Mouse (Mus musculus): ENCODE results near the gene Fbxl15. TPM values are rescaled to one million over a fixed set of nuclear protein-coding genes. Genes with fewer than 3 reads are reported as not detected.

The Fbxl15 gene
- polyA plus RNA-seq, 1 experiment from 2014 or later, result 18.9 TPM

DNA sequence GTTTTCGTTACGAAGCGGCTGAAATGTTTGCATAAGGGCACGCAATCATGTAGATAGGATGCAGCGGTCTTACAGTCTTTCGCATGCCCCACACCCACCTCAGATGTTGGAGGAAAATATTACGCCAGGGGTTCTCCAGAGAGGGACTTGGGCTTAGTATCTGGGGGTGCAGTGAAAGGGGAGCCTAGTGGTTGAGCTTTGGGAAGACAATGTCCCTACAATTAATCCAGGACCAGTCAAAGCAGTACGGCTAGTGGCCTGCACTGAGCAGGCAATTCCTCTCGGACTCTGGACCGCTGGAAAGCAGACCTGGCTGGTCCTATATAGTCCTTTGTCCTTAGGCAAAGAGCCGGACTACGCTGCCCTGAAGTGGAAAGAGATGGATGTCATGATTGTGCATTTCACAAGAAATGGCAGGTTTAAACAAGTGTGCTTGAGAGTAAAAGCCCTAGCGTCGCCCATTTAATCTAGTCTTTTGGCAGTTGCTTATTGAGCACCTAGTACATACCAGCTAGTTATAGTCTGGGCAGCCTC lies 386 bp upstream of the Fbxl15 start:
- no peak for ATAC-seq
- H3K36me3 ChIP-seq (ENCODE audit: control insufficient read depth, insufficient read depth, low read length), result peaks cover 6% of the 10 kb centered on the region; the same call in 1 of the 2 replicates
- 25% methylated on average over 14 of the region's 14 CpGs for WGBS
- H3K9ac ChIP-seq (ENCODE audit: low read depth, low read length), result peak overlapping the region; percentile 77
- no peaks in the 10 kb centered on the region for H3K9me3 ChIP-seq (ENCODE audit: control insufficient read depth, low read length)
- peak overlapping the region; percentile 98 for H3K4me2 ChIP-seq (ENCODE audit: low read depth, low read length)
- H3K4me1 ChIP-seq (ENCODE audit: control insufficient read depth, insufficient read depth, low read length), result peaks cover 29% of the 10 kb centered on the region
- H3K27ac ChIP-seq (ENCODE audit: low read length), result peak overlapping the region; percentile 95
- peaks cover 42% of the 10 kb centered on the region for H3K27me3 ChIP-seq (replicated peaks; ENCODE audit: control insufficient read depth, insufficient read depth, low read length)
- H3K4me3 ChIP-seq (ENCODE audit: low read length), result peak overlapping the region; percentile 72

GRCm38 (mm10) chr19:46329031-46329641 lies 1.2 kb downstream of the Fbxl15 start:
- peaks cover 29% of the 10 kb centered on the region for H3K27me3 ChIP-seq (replicated peaks; ENCODE audit: control insufficient read depth, insufficient read depth, low read length)
- H3K9me3 ChIP-seq (ENCODE audit: control insufficient read depth, low read length), result no peaks in the 10 kb centered on the region
- peaks cover 28% of the 10 kb centered on the region for H3K4me1 ChIP-seq (ENCODE audit: control insufficient read depth, insufficient read depth, low read length)
- WGBS, result 2% methylated on average over 54 of the region's 54 CpGs
- peak overlapping the region; percentile 72 for H3K4me3 ChIP-seq (ENCODE audit: low read length)
- H3K4me2 ChIP-seq (ENCODE audit: low read depth, low read length), result peak overlapping the region; percentile 98
- H3K9ac ChIP-seq (ENCODE audit: low read depth, low read length), result peak overlapping the region; percentile 77
- ATAC-seq, result no peak; the same call in 1 of the 2 replicates
- H3K36me3 ChIP-seq (ENCODE audit: control insufficient read depth, insufficient read depth, low read length), result peaks cover 6% of the 10 kb centered on the region; the same call in 1 of the 2 replicates
- peak overlapping the region; percentile 95; the same call in 1 of the 2 replicates for H3K27ac ChIP-seq (ENCODE audit: low read length)

DNA sequence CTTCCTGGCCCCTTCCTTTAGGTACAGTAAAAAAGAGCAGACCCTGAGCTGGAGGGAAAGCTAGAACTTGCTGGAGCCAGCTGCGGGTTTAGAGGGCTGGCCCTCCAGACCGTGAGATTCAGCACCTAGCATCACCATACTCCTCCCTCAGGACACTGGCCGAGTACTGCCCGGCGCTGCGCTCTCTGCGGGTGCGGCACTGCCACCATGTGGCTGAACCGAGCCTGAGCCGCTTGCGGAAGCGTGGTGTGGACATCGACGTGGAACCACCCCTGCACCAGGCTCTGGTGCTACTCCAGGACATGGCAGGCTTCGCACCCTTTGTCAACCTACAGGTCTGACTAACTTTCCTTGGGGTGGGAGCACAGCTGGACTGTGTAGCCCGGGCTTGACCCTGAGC lies 2.0 kb downstream of the Fbxl15 start:
- WGBS, result 7% methylated on average over 16 of the region's 16 CpGs
- no peaks in the 10 kb centered on the region for H3K9me3 ChIP-seq (ENCODE audit: control insufficient read depth, low read length)
- peaks cover 6% of the 10 kb centered on the region; the same call in 1 of the 2 replicates for H3K36me3 ChIP-seq (ENCODE audit: control insufficient read depth, insufficient read depth, low read length)
- H3K27me3 ChIP-seq (replicated peaks; ENCODE audit: control insufficient read depth, insufficient read depth, low read length), result peaks cover 21% of the 10 kb centered on the region
- no peak overlapping the region for H3K9ac ChIP-seq (ENCODE audit: low read depth, low read length)
- no peak overlapping the region for H3K27ac ChIP-seq (ENCODE audit: low read length)
- no peak overlapping the region for H3K4me2 ChIP-seq (ENCODE audit: low read depth, low read length)
- H3K4me3 ChIP-seq (ENCODE audit: low read length), result no peak overlapping the region
- ATAC-seq, result peak; percentile 38
- peaks cover 28% of the 10 kb centered on the region for H3K4me1 ChIP-seq (ENCODE audit: control insufficient read depth, insufficient read depth, low read length)

- Histone ChIP-seq H3K4me3 (ENCODE audit: low read length) (no peak overlapping the region), H3K4me2 (ENCODE audit: low read depth, low read length) (no peak overlapping the region), H3K27ac (ENCODE audit: low read length) (no peak overlapping the region), H3K27me3 (replicated peaks; ENCODE audit: control insufficient read depth, insufficient read depth, low read length) (peaks cover 14% of the 10 kb centered on the region; the same call in 1 of the 2 replicates), H3K9me3 (ENCODE audit: control insufficient read depth, low read length) (no peaks in the 10 kb centered on the region), H3K36me3 (ENCODE audit: control insufficient read depth, insufficient read depth, low read length) (peaks cover 6% of the 10 kb centered on the region; the same call in 1 of the 2 replicates), H3K4me1 (ENCODE audit: control insufficient read depth, insufficient read depth, low read length) (peaks cover 28% of the 10 kb centered on the region), H3K9ac (ENCODE audit: low read depth, low read length) (no peak overlapping the region)
- 88% methylated on average over 12 of the region's 12 CpGs for WGBS
- ATAC-seq, result no peak
These were observed 2.7 kb downstream of the Fbxl15 start for GRCm38 (mm10) chr19:46330696-46331095.

DNA sequence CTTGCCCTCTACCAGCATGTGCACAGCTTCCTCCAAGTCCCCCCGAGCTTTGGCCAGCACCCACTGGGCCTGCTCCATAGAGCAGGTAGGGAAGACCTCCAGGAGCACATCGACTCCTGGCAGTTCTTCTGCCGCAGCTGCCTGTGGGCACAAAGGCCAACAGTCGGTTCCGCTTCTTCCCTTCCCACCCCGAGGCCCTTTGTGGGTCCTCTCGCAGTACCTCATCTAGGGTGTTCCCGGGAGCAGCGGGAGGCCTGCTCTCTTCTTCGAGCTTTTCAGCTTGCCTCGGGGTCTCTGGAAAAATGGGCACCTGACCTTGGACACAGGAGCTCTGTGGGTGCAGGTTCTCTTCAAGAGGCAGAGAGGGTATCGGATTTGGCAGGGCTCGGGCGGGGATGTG lies 3.3 kb downstream of the Fbxl15 start:
- Histone ChIP-seq H3K4me1 (ENCODE audit: control insufficient read depth, insufficient read depth, low read length) (peaks cover 27% of the 10 kb centered on the region), H3K27me3 (replicated peaks; ENCODE audit: control insufficient read depth, insufficient read depth, low read length) (peaks cover 8% of the 10 kb centered on the region; the same call in 1 of the 2 replicates), H3K4me2 (ENCODE audit: low read depth, low read length) (no peak overlapping the region), H3K9ac (ENCODE audit: low read depth, low read length) (no peak overlapping the region), H3K36me3 (ENCODE audit: control insufficient read depth, insufficient read depth, low read length) (peaks cover 6% of the 10 kb centered on the region; the same call in 1 of the 2 replicates), H3K4me3 (ENCODE audit: low read length) (no peak overlapping the region), H3K27ac (ENCODE audit: low read length) (no peak overlapping the region), H3K9me3 (ENCODE audit: control insufficient read depth, low read length) (no peaks in the 10 kb centered on the region)
- no peak for ATAC-seq
- 88% methylated on average over 14 of the region's 14 CpGs for WGBS

GRCm38 (mm10) chr19:46331936-46332335 lies 4.0 kb downstream of the Fbxl15 start:
- H3K9me3 ChIP-seq (ENCODE audit: control insufficient read depth, low read length), result no peaks in the 10 kb centered on the region
- peaks cover 6% of the 10 kb centered on the region; the same call in 1 of the 2 replicates for H3K36me3 ChIP-seq (ENCODE audit: control insufficient read depth, insufficient read depth, low read length)
- no peak overlapping the region for H3K9ac ChIP-seq (ENCODE audit: low read depth, low read length)
- H3K27ac ChIP-seq (ENCODE audit: low read length), result no peak overlapping the region
- peaks cover 21% of the 10 kb centered on the region for H3K4me1 ChIP-seq (ENCODE audit: control insufficient read depth, insufficient read depth, low read length)
- H3K4me2 ChIP-seq (ENCODE audit: low read depth, low read length), result no peak overlapping the region
- no peak overlapping the region for H3K4me3 ChIP-seq (ENCODE audit: low read length)
- 0 out of 2 replicates have a peak, but pooled peaks cover 2% of the 10 kb centered on the region for H3K27me3 ChIP-seq (replicated peaks; ENCODE audit: control insufficient read depth, insufficient read depth, low read length)
- 81% methylated on average over 3 of the region's 3 CpGs for whole genome bisulfite sequencing
- ATAC-seq, result no peak

DNA sequence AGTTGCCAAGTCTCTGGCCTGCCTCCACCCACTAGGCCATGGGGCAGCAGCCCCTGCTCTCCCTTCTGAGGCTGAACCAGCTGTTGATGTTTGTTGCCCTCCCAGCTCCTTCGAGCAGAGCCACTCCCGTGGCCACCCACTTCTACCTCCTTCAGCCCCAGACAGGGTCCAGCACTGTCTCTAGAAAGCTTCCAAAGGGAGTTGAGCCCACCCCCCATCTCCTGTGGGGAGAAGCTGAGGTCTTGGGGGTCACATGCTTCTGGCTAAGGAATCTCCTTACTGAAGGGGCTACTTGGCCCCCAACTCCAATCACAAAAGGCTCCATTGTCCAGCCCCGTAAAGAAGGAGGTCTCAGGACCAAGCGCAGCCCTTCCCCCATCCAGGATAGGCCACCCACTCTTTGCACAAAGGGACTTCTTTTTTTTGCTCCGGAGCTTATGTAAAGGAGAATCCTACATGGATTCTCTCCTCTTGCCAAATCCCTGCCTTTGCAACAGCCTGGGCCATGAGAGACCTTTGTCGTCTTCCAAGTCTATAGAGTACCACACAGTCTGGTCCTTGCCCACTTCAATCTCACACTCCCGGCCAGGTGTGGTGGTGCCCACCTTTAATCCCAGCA lies 4.8 kb downstream of the Fbxl15 start:
- Histone ChIP-seq H3K4me2 (ENCODE audit: low read depth, low read length) (no peak overlapping the region), H3K9ac (ENCODE audit: low read depth, low read length) (no peak overlapping the region), H3K27me3 (replicated peaks; ENCODE audit: control insufficient read depth, insufficient read depth, low read length) (no peaks in the 10 kb centered on the region), H3K4me1 (ENCODE audit: control insufficient read depth, insufficient read depth, low read length) (peaks cover 16% of the 10 kb centered on the region), H3K9me3 (ENCODE audit: control insufficient read depth, low read length) (no peaks in the 10 kb centered on the region), H3K27ac (ENCODE audit: low read length) (no peak overlapping the region), H3K4me3 (ENCODE audit: low read length) (no peak overlapping the region), H3K36me3 (ENCODE audit: control insufficient read depth, insufficient read depth, low read length) (peaks cover 6% of the 10 kb centered on the region; the same call in 1 of the 2 replicates)
- WGBS, result 72% methylated on average over 7 of the region's 7 CpGs
- no peak for ATAC-seq

DNA sequence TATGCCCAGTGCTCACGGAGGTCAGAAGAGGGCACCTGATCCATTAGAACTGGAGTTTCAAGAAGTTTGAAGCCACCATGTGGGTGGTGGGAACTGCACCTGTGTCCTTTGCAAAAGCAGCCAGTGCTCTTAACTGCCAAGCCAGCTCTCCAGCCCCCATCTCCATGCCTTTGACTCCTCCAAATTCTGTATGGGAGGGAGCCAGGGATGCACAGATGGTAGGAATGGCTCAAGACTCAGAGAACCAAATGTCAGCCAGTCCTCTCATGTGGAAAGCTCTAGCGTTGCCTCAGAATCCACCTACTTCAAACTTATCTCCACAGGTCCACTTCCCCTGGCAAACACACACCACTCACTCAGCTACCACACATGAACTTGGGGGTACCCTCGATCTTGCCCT lies 5.9 kb downstream of the Fbxl15 start:
- H3K4me2 ChIP-seq (ENCODE audit: low read depth, low read length), result no peak overlapping the region
- H3K36me3 ChIP-seq (ENCODE audit: control insufficient read depth, insufficient read depth, low read length), result peaks cover 6% of the 10 kb centered on the region; the same call in 1 of the 2 replicates
- H3K9ac ChIP-seq (ENCODE audit: low read depth, low read length), result no peak overlapping the region
- WGBS, result 88% methylated on average over 3 of the region's 3 CpGs
- H3K4me3 ChIP-seq (ENCODE audit: low read length), result no peak overlapping the region
- no peaks in the 10 kb centered on the region for H3K9me3 ChIP-seq (ENCODE audit: control insufficient read depth, low read length)
- no peak for ATAC-seq
- no peaks in the 10 kb centered on the region for H3K27me3 ChIP-seq (replicated peaks; ENCODE audit: control insufficient read depth, insufficient read depth, low read length)
- no peak overlapping the region for H3K27ac ChIP-seq (ENCODE audit: low read length)
- peaks cover 20% of the 10 kb centered on the region for H3K4me1 ChIP-seq (ENCODE audit: control insufficient read depth, insufficient read depth, low read length)

DNA sequence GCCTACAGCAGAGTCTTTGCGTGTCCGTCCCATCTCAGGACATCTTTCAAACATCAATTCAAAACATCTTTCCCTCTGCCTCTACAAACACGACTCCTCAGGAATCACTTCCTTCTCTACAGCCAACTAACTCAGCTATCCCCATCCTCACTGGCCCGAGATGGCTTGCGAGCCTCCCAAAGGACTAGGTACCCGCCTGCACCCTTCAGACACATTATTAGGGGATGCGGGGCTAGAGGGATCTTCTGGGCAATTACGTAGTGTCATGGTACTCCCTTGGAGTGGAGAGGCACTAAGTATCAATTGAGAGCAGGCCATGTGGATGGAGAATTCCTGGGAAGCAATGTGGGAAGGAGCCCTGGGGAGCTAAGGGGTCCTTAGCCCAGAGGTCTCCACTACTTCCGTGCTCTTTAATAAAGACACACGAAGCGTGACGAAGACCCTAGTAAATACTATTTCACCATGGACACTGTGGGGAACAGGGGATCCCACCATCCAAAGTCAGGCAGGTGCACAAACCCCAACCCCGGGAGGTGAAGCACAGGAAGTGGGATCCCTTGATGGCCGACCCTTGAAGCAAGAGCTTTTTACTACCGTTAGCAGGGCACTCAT lies 9.8 kb downstream of the Fbxl15 start:
- peak overlapping the region; percentile 18; the same call in 1 of the 2 replicates for H3K27ac ChIP-seq (ENCODE audit: low read length)
- peaks cover 3% of the 10 kb centered on the region; the same call in 1 of the 2 replicates for H3K27me3 ChIP-seq (replicated peaks; ENCODE audit: control insufficient read depth, insufficient read depth, low read length)
- H3K9ac ChIP-seq (ENCODE audit: low read depth, low read length), result peak overlapping the region; percentile 86
- H3K36me3 ChIP-seq (ENCODE audit: control insufficient read depth, insufficient read depth, low read length), result no peaks in the 10 kb centered on the region
- no peaks in the 10 kb centered on the region for H3K9me3 ChIP-seq (ENCODE audit: control insufficient read depth, low read length)
- peak overlapping the region; percentile 85 for H3K4me3 ChIP-seq (ENCODE audit: low read length)
- 33% methylated on average over 15 of the region's 15 CpGs for WGBS
- peak overlapping the region; percentile 81 for H3K4me2 ChIP-seq (ENCODE audit: low read depth, low read length)
- peaks cover 16% of the 10 kb centered on the region for H3K4me1 ChIP-seq (ENCODE audit: control insufficient read depth, insufficient read depth, low read length)
- 0 out of 2 replicates have a peak, but pooled peaks have one; percentile 2 for ATAC-seq

Data from intestine, embryonic 16.5 days (tissue).